Mouse (Mus musculus) MN1 (cell line): ENCODE data around the gene Plcg1.

Experiments
- DNase-seq: peaks from one replicate; pipeline ENCODE4 v3.0.0-alpha.2; 2016; ENCODE audit warnings: low spot score

The Plcg1 gene

DNA sequence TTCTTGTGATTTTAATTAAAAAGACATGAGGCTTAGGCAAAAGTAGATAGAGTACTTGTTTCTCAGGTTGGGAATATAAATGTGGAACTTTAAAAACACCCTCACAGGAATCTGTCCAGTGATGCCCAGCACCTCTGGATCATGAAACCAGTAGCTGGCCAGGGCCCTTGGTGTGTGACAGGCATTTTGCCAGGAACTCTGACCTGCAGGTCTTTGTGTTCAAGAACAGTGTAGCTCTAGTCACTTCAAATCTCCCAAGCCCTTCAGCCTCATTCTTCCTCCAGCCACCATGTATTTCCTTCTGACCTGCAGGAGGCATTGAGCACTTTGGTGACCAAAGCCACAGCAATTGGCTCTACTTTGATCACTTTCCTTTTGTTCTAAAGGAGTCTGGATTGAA is 39.3 kb downstream of the Plcg1 start:
- DNase-seq = no peak

DNA sequence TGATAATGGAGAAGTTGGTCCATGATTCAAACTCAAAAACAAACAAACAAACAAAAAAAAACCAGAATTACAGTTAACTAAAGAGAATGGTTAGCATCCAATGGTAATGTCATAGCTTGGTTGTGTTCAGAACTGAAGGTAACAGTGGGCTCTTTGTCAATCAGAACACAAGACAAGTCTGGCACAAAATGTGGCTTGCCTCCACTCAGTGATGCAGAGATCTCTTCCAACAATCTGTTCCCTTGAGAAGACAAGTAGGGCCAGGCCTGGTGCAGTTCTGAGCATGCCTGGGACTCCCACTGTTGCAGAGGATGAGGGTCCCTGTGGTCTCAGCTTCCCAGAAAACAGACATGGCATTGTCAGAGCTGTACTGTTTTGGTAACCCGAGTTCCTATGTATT is 39.8 kb downstream of the Plcg1 start:
- DNase-seq = no peak

DNA sequence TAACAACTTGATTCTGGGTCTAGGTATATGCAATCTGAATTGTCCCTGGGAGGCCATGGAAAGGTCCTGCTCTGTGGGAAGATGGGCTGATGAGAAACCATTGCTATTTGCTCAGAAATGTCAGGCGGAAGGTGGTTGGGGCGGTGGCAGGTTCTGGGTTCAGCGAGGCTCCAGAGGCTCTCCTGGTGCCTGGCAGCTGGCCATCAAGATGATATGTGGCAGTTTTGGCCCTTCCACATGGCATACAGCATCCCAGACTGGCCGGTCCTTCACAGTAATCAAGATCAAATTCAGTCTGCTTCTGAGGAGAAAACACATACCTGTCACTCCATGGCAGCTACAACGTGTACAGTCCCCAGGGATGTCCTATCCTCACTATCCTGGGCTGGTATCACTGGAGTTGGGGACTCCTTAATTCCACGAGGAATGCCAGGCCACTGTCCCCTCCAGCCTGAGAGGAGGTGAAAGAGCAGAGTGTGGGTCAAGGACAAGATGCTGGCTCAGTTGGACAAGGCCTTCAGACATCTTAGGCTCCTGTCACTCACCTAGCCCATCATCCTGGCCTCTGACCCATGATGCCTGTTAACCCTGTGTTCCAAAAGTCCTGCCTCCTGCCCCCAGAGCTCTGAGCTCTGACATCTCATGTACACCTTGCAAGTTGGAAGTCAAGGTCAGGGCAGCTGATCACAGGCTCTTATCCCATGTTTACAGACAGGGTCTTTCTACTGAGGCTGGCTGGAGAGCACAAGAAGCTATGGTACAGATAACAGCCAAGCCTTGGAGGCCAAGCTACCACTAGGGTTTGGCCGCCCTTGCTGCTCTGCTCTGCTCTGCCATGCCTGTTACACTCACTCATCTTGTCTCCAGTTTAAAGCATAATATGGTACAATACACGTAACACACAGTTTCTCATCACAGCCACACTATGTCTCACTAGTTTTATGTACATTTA is 40.5 kb downstream of the Plcg1 start:
- no peak for DNase-seq

DNA sequence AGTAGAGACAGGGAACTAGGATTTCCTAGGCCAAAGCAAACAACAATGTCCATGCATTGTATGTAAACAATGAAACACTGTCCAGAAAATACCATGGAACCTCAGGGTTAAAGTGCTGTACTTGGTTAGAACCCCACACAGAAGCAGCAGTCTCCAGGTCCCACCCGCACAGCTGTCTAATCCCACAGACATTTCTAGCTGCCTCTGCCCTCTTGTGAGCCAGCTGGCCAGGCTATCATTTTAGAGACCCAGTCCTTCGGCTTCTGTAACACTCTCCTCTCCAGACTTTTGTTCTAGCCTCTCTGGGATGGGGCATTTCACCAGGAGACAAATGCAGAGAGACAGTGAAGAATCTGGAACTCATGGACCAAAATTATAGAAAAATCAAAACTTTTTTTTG is 46.9 kb downstream of the Plcg1 start:
- no peak for DNase-seq

DNA sequence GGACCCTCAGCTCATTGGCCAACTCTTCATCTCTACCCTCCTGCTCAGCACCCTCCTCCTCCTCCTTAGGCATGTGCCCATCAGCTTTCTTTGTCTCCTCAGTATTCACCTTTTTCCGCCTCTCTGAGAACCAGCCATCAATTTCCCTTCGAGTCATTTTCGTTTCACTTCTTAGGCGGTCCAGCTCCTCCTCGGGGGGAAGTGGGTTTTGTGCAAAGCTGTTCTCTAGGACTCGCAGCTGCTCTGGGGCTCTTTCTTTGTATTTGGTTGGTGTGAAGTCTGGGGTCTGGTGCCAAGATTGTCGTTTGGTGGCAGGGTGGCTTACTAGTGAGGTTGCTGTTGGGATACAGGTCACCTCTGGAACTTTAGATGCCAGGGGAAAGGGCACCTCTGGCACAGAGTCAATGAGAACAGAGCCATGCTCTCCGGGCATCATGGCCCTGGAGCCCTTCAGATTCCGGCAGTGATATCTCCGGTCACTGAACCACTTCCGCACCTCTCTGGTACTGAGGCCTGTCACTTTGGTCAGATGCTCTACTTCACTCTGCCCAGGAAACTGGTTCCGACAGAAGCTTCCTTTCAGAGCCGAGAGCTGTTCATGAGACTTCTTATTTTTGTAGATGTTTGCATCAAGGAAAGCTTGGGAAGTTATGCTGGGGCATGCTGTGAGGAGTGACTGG is 49.2 kb downstream of the Plcg1 start:
- DNase-seq = no peak

DNA sequence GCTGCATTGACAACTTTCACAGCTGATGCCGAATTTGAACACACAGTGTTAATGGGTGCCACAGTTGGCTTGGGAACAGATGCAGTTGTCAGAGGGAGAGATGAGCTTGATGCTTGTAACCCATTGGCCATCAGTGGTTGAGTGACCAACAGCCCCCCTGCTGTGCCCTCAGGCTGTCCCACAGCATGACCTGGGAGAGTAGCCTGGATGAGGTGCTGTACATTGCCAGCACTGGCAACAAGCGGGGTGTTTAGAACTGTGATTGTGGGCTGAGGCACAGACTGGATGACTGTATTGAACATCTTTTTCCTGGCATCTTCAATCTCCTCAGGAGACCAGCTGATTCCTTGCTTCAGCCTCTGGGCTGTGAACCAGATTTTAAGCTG is 49.7 kb downstream of the Plcg1 start:
- DNase-seq = no peak

DNA sequence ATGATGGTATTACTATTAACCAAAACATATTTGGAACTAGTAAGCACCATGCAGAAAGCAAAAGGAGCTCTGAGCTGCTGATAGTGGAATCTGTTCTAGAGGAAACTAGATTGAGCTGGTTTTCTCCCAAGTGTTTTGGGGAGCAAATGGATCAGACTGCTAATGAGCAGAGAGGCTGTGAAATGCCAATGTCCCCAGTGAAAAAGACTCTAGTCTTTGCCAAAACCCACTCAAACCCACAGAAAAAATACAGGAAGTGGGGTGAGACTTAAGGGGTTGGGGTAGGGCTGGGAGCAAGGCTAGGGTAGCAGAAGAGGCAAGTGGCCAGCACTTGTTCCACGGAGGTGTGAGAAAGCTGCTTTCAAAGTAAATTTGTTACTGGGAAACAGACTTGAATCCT is 55.2 kb downstream of the Plcg1 start:
- DNase-seq = no peak

DNA sequence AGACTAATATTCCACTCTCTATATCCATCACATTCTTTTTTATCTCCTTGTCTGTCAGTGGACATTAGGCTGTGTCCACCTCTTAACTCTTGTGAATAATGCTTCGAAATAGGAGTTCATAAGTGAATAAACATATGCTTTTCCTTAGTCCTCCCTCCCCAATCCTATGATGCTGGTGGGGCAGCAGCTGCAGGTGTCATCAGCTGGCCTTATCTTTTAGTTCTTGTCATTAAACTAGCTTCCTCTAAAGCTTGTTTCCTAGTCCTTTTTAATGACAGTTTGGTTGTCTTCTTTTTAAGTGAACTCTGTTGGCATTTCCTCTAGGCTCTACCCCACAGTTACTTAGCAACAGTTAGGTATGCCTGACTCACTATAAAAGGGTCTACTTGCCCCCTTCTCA is 57.9 kb downstream of the Plcg1 start:
- no peak for DNase-seq

DNA sequence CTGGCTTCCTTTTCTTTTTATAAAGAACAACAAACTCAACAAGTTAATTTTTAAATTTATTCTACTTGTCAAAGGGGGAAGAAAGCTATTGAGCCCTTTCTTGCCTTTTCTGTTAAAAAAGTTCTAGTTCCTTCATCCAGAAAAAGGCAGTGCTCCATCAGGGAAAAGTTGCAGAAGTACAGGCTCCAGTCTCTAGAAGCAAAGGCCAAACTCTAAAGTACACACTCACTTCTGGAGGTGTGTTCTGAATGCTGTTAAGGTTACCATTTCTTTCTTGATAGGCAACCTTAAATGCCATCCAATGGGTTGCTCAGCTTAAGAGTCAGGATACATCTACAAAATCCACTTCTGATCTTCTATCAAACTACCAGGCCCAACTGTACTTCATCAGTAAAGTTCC is 58.6 kb downstream of the Plcg1 start:
- DNase-seq = no peak

DNA sequence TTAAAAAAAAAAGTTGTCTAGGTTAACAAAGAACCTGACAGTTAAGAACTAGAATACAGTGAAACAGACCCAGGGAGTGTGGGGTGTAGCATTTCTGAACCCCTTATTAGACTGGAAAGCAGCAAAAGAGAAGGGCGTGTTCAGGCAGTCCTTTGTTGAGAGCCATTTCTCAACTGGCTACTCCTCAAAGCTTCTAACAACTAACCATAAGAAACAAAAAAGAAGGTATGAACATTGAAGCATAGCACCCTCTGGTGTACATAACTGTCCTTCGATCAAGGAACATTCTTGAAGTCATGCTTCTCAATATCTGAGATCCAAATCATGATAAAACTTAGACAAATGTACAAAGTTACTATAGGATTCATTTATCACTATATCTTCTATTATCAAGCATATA is 62.0 kb downstream of the Plcg1 start:
- DNase-seq = no peak

DNA sequence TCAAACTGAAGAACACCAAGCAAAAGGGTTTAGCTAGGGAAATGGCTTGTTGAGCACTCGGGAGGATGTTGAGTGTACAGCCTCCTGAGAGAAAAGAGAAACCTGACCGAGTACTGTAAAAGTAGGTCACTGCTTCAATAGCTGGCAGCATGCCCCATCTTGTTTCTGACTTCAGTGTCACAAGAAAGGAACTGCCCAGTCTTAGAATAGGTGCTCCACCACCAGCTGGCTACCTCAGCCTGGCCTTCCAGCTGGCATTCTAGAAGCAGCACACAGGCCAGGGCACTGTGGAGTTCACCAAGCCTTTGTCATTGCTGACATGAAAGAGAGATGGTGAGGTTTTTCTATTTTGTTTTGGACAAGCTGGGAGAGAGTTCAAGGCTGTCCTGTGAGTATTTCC is 65.9 kb downstream of the Plcg1 start:
- DNase-seq = peak; percentile 40

DNA sequence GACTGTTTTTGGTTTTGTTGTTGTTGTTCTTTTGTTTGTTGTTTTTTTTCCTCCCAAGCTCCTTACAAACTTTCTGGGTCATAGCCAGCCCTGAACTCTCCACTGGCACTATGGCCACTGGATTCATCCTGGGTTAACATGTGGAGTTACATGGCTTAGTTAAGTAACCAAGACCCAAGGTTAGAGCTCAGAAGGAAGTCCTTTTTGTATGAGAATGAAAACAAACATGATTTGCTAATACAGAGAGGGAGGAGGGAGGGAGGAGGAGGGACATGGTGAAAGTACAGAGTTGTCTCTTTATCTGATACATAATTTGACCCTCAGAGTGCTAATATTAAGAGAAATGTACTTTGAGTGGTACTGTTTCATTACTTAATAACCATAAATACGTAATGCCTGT is 67.1 kb downstream of the Plcg1 start:
- no peak for DNase-seq

DNA sequence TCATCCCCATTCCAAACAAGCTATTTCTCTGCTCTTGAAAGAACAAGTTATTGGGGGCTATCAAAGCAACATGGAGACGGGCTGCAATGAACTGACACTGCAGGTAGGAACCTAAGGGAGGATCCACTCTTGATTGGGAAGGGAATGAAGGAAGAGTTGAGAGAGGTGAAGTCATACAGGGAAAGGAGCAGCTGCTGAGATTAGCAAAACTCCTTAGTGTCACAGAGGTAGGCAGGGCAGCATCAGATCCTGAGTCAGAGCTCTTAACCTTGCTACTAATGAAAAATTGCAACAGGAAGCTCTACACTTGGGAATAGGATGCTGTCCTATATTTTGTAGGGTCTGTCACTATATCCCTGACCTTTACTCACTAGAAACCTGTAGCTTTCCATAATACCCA is 69.9 kb downstream of the Plcg1 start:
- no peak for DNase-seq

DNA sequence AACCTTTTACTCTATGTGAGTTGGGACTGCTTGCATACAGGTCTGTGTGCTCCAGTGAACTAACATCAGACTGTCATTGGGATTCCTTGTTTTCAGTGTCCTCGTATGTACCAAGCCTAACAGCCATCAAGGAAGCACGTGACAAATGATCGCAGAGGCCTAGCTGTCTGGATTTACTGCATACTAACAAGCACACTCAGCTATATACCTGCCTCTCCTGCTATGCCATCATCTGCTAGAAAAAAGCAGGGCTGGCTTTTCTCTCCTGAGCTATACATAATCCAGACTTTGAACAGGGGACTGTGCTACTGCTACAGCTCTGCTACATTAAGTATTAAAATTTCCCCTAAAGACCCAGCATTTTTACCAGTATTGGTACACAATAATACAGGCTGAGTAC is 71.2 kb downstream of the Plcg1 start:
- DNase-seq = no peak

DNA sequence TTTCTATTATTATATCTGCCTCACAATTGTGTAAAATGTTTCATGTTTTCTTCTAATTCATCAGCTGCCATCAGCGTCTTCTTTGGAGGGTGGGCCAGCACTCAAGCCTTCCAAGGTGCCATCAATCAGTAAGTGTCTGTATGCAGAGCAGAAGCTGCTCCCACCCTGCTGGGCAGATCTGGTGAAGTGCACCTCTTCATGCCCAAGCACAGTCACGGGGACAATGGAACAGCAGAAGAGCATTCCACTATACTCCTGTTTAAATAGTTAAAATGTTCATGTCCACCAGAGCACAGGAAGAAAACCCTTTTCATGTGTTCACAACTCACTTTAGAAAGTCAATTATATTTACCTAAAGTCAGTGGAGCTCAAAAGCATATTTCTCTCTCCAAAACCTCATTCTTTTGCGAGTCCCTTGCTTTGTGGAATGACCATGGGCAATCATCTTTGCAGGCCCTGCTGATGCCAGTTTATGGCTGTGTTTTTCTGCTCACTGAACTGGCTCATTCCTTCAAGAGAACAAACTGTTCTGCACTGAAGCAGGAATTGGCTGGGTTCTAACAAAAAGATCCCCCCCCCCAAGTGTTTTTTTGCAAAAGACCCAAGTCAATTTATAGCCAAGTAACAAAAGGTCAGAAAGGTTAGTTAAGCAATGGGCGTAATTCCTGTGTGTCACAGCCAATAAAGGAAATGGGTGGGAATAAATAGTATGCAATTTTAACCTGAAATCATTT is 73.9 kb downstream of the Plcg1 start:
- no peak for DNase-seq

DNA sequence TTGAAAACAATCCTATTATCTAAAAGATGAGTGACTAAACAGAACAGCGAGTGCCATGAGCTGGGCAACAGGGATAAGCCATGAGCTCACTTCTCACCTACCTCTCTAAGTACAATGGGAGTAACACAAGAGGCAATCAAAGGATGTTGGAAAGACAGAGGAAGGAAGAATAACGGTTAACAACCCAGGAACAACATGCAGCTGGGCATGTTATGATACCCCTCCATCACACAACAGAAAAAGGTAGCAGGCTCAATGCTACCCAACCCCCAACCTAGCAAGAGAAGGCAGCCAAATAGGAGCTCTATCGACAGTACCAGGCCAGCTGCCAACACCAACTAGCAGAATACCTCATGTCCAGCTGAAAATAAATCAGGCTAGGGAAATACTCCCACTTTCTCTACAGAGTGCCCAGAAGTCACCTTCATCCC is 75.0 kb downstream of the Plcg1 start:
- no peak for DNase-seq

DNA sequence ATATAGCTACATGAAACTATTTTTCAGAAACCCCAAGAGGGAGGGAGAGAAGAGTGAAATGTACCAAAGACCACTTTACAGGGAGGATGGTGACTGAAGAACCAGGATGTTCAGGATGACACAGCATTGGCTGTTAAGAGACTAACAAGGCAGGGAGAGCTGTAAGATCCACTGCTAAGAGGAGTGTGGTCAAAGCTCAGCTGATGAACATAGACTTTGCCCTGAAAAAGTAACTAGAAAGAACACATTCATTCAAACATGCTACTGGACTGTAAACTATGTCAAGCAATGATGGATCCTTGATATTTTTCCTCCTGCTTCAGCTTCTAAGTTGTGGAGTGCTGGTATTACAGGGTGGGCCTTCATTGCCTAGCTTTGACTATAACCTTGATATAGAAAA is 79.3 kb downstream of the Plcg1 start:
- DNase-seq = no peak

DNA sequence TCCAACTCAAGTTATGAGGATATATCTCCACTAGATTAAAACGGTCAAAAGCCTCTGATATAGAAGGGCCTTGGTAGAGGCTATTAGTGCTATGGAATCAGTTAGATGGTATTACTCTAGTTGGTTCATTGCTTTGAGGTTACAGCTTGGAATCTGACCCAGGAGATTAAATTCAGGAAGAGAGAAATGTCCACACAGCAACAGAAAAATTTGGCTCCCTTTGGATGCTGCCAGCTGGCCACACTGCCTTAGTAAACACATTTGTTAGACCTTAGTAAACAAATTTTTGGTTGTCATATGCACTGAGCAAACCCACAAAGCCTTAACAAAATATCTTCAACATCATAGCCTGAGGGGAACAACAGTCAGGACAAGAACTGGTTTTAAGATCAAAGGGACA is 79.7 kb downstream of the Plcg1 start:
- no peak for DNase-seq
